Mouse (Mus musculus) naive thymus-derived CD4-positive, alpha-beta T cell, adult 2 months (primary cell): ENCODE results near the gene Kcnt1.
"Not testable (repeated sequence)": the region's sequence is repeated elsewhere in the genome, so short reads cannot be mapped to it uniquely, and the experiment has no call there.

ENCODE experiments used
- DNase-seq: peaks from one replicate; pipeline ENCODE4 v3.0.0-alpha.2; 2011; ENCODE audit warnings: low read depth

Gene Kcnt1

DNA sequence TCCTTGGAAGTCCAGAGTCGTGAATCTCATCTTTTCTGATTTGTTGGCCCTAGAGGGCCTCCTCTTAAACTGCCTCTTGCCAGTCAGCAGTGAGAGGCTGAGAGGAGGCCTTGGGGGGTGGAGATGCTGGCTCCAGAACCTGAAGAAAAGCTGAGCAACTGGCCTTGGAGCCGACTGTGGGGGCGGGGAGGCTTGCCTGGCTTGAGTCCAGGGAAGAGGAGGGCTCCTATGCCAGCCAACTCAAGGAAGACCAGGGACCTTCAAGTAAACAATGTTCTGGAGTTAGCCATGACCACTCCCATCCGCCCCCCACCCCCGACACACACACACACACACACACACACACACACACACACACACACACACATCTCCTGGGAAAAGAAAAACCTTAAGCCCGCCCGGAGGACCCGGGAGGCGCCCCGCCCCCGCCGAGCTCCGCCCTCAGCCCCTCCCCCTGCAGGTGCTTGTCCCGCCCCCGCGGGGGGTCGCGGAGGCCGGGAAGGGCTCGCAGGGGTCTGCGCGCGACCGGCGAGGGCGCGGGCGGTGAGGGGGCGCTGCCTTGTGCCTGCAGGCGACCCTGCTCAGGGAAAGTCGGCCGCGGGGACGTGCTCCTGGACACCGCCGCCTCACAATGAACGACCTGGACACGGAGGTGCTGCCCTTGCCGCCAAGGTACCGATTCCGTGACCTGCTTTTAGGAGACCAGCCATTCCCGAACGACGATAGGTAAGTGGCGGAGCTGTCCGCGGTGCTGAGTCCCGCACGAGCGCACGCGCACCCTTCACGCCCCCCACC, at the start of gene Kcnt1:
Gene Kcnt1 (plus strand): TSS at position 398 of the 795 bp plus-strand sequence.
- no peak for DNase-seq

DNA sequence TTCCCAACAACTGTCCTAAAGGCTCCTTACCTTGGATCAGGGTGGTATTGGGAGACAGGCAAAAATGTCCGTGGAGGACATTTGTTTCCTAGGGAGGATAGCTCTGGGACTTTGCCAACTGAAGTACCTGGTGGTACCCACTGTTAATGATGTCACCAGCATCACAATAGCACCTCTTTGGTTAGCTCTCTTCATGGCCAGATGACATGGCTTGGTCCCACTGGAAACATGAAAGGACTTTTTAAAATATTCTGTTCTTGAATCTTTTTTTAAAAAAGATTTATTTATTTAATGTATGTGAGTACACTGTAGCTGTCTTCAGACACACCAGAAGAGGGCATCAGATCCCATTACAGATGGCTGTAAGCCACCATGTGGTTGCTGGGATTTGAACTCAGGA, 47.8 kb upstream of the Kcnt1 start, which contains the start of gene Glt6d1:
Gene Glt6d1 (minus strand): TSS at position 101 of the 400 bp plus-strand sequence.
- not testable (repeated sequence) for DNase-seq

DNA sequence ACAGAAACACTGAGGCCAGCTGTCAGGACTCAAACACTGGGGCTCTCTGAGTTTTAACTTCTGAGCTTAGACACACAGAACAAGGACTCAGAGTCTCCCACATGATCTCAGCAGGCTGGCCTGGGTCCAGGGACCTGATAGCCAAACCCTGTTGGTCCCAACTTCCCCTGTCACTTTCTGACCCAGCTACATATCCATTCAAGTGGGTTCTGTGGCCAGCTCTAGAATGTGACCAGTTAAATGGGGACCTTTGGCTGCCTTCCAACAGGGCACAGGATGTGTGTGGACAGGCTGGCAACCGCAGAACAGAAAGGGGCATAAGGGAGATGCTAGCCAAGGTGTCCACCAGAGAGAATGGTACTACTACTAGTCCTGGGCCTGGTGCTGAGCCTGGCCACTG, 40.7 kb upstream of the Kcnt1 start, which contains the start of gene Lcn9:
Gene Lcn9 (plus strand): TSS at position 348 of the 400 bp plus-strand sequence.
- no peak for DNase-seq

- DNase-seq = no peak
Measured at GRCm38 (mm10) chr2:25824751-25825150, 38.8 kb upstream of the Kcnt1 start.

DNA sequence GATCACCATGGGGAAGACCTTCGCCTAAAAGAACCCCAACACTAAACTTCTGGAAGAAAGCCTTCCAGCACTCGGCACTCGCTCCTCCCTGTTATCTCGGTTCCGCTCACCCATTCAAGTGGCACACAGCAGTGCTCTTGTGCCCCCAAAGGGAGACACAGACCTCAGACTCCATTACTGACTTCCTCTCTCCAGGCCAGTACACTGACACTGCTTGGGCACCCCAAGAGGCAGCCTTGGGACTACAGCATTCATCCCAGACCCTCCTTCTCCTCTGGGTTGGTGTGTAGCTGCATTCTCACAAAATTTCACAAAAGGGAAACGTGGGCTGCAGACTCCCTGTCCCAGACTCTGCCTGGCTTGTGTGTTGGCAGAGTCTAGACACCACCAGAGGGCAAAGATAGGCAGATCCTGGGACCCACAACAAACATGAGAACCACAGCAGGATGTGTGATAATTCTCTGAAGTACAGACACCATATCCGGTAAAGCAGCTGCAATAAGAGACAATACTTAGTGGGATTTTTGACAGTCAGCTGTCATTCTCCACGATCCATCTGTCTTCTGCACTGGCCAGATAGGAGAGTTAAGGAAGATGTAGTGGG, 35.1 kb upstream of the Kcnt1 start:
- peak; percentile 69 for DNase-seq

- DNase-seq = no peak
Measured at GRCm38 (mm10) chr2:25830786-25831185, 32.7 kb upstream of the Kcnt1 start.

GRCm38 (mm10) chr2:25836291-25836690, 27.2 kb upstream of the Kcnt1 start:
- DNase-seq = peak; percentile 76

GRCm38 (mm10) chr2:25842161-25842560, 21.4 kb upstream of the Kcnt1 start:
- DNase-seq = no peak

DNA sequence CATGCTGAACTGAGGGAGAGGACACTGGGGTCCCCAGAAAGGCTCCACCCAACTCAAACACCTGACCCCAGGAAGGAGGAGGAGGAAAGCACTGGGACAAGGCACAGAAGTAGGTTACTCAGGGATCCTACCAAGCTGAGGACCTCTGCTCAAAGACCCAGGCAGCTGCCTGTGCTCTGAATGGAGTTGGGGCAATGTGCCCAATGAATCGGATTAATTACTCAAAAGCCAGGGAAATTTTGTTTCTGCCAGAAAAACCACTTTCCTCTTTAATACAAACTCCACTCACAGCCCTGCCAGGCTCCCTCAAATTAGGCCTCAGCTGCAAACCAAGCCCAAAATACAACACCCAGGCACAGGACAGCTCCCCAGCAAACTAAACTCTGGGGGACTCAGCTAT, 20.8 kb upstream of the Kcnt1 start:
- no peak for DNase-seq

GRCm38 (mm10) chr2:25844097-25844496, 19.4 kb upstream of the Kcnt1 start:
- DNase-seq = no peak

GRCm38 (mm10) chr2:25846516-25846915, 17.0 kb upstream of the Kcnt1 start:
- no peak for DNase-seq

DNA sequence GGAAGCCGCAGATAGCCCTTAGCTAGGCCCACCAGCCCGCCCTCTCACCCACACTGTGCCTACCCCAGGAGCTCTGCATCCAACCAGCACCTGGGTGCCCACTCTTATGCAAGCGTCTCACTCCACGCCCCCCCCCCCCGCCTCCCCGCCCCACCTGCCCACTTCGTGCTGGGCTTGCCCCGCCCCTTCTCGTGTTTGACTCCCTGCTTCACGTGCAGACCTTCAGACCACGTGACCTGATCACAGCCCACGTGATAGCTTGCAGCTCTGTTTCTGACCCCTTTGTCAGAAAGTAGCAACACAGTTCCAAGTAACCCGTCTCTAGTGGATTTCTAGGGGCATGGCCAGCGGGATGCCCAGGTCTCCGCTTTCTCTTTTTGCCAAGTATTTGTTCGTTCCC, 16.3 kb upstream of the Kcnt1 start, which contains the start of gene Sohlh1:
Gene Sohlh1 (minus strand): TSS at position 23 of the 400 bp plus-strand sequence.
- no peak for DNase-seq

DNA sequence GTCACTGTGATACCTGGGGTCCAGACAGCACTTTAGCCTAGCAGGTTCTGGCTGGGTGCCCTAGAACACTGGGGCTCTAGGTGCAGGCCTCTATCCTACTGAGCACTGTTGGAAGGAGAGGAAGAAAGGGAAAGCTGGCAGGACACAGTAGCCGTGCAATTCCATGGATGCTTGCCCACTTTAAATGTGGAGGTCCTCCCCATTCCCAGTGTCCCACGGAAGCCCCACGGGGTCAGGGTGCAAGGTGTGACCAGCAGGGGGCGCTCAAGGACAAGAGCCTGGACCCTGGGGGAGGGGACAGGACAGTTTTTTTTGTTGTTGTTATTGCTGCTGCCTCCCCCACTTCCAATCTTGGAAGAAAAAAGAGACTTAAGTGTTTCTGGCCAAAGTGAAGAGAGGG, 13.2 kb upstream of the Kcnt1 start:
- peak; percentile 66 for DNase-seq

DNA sequence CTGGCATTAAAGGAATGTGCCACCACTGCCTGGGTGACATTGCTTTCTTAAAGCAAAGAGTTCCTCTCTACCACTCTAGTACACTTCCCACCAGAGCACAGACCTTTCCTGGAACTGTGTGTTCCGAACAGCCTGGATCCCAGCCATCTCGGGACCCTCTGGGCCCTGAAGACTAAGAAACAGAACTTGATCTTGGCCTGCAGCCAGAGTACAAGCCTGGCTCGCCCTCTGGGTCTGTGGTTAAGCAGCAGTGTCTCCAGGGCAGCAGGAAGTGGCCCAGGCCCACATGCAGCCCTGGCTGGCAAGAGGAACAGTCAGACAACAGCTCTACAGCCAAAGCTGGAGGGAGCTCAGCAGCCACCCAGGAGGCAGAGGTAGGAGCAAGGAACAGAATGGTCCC, 10.9 kb upstream of the Kcnt1 start:
- no peak for DNase-seq

DNA sequence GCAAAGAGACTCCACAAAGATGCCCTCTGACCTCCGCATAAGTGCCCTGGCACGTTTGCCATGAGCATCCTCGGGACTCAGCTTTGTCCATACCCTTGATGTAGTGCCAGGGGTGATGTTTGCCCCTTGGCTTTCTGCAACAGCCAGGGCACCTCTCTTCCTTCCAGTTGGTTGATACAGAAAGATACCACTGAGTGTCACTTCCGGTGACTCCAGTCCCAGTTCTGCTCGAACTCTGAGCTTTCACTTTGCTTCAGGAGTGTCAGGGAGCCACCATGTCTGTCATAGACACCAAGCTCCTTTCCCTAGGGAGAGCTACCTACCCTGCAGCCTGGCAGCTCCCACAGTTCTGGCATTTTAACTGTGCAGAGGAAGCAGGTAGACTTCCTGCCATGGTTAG, 9.5 kb upstream of the Kcnt1 start:
- DNase-seq = peak; percentile 34

- DNase-seq = no peak
Measured at GRCm38 (mm10) chr2:25859891-25860290, 3.6 kb upstream of the Kcnt1 start.

DNA sequence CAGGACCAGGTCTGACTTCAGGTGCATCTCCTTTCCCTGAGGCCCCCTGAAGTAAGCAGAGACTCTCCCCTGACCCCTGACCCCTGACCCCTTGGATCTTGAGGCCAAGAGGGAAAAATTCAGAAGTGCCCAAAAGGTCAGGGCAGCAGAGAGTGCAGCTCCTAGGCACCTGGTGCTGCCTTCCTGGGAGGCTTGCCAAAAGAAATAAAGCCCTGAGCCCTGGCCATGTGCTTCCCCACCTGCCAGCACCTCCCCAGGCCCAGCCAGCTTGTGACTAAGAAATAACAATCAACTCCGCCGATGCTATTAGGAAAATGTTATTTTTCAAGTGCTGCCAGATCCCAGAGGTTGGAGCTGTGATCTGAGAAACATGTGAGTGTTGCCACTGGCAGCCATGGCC, 1.5 kb upstream of the Kcnt1 start:
- DNase-seq = no peak

- no peak for DNase-seq
Measured at GRCm38 (mm10) chr2:25862696-25863270, 751 bp upstream of the Kcnt1 start.

DNA sequence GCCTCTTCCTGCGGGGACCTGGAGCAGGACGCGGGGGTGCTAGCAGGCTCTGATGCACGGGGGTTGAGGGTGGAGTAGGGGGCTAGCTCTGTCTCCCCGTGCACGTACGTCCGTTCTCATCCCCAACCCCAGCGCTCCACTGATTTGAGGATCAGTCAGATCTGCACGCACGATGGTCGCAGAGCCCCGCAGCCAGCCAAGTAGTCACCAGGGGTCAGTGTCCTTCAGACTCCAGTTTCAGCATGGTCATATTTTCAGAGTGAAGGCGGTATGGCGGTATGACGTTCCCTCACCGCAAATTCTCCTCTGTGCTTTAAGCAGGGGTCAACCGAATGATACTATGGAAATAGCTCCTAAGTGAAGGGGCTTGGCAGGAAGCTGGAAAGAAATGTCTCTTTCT, 696 bp downstream of the Kcnt1 start:
- DNase-seq = no peak

DNA sequence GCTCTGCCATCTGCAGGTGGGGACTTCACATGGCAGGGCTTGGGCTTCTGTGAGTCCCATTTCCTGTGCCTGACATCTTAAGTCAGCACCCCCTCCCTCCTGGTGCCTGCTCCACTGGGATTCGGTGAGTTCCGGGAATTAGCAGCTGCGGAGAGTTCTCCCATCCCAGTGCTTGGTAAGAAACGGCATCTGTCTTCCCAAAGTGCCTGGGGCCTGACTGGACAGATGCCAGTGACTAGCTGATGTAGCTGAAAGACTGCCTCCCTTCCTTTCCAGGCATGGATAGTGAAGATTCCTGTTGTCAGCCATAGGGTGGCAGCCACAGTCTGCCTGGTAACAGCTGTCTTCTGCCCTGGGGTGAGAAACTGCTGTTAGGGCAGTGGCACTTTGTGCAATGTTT, 1.9 kb downstream of the Kcnt1 start:
- no peak for DNase-seq

DNA sequence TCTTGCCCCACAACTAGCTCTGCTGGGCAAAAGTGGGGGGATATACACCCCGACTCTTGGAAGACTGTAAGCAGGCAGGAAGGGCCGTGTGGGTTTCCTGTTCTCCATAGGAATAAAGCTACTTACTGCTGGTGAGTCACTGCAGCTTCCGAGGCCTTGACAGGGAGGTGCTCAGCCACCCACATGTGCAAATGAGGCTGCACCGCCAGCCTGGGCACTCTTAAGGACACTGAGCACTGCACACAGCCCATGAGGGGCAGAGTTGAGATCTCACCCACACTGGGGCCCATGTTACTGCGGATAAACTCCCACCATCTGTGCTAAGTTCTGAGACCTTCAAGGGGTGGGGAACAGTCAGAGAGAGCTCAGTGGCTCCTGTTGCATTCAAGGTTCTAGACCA, 3.1 kb downstream of the Kcnt1 start:
- DNase-seq = no peak

- no peak for DNase-seq
Measured at GRCm38 (mm10) chr2:25877250-25877735, 13.8 kb downstream of the Kcnt1 start.

- no peak for DNase-seq
Measured at GRCm38 (mm10) chr2:25877736-25878268, 14.3 kb downstream of the Kcnt1 start.
